Mouse (Mus musculus) lung, embryonic 14.5 days (tissue): Measurements from ENCODE around the gene Sowahb. TPM values are rescaled to one million over a fixed set of nuclear protein-coding genes. Genes with fewer than 3 reads are reported as not detected.

Experiments used
- ATAC-seq: fragments of 200-750 bp; cut with Nextera tagmentation; 2 replicates; pipeline ENCODE4 v1.8.0; 2017; ENCODE audit warnings: mild to moderate bottlenecking, moderate TSS enrichment, moderate library complexity; ENCODE audit not compliant: insufficient read depth
- DNase-seq: peaks from one replicate; pipeline ENCODE4 v3.0.0-alpha.2; 2015
- H3K27ac ChIP-seq: fragments of 300-500 bp; sonication (generic); 2 replicates; pipeline ENCODE4 v1.5.1; 2014; ENCODE audit warnings: low read depth, mild to moderate bottlenecking, moderate library complexity
- H3K27me3 ChIP-seq: fragments of 300-500 bp; sonication (generic); 2 replicates; pipeline ENCODE4 v1.6.1; 2014; ENCODE audit warnings: low read length, control low read depth; ENCODE audit not compliant: insufficient read depth
- H3K36me3 ChIP-seq: fragments of 300-500 bp; sonication (generic); 2 replicates; pipeline ENCODE4 v1.6.1; 2014; ENCODE audit warnings: control low read depth; ENCODE audit not compliant: insufficient read depth
- H3K4me1 ChIP-seq: fragments of 300-500 bp; sonication (generic); 2 replicates; pipeline ENCODE4 v1.6.1; 2014; ENCODE audit warnings: antibody characterized with exemption, control low read depth; ENCODE audit not compliant: insufficient read depth
- H3K4me2 ChIP-seq: fragments of 300-500 bp; sonication (generic); 2 replicates; pipeline ENCODE4 v1.6.1; 2014; ENCODE audit warnings: mild to moderate bottlenecking
- H3K4me3 ChIP-seq: fragments of 300-500 bp; sonication (generic); 2 replicates; pipeline ENCODE4 v1.5.1; 2014; ENCODE audit warnings: low read depth, low read length
- H3K9ac ChIP-seq: fragments of 300-500 bp; sonication (generic); 2 replicates; pipeline ENCODE4 v1.6.1; 2014
- H3K9me3 ChIP-seq: fragments of 300-500 bp; sonication (generic); 2 replicates; pipeline ENCODE4 v1.6.1; 2016; ENCODE audit warnings: low read depth, low read length, control low read depth
- CTCF ChIP-seq: IDR thresholded peaks from 2 replicates; pipeline ENCODE4 v1.5.1; 2016; ENCODE audit warnings: antibody characterized with exemption, low read depth
- WGBS: fragments of 180-500 bp; shearing (Covaris S2); extraction: QIAGEN DNeasy Blood & Tissue Kit; methylation state at CpG from one replicate; pipeline ENCODE4 v1.1.7; 2014; 5-methylcytosine and 5-hydroxymethylcytosine counted together
- polyA plus RNA-seq: library from polyadenylated mRNA; unstranded; fragments of >200 nt; fragmentation: Nextera tagmentation; extraction: Ambion mirVana; gene quantifications from 2 replicates; pipeline ENCODE4 v1.2.1, GENCODE M21; 2014

Gene Sowahb
- polyA plus RNA-seq, 1 experiment from 2014 or later, result 2.0 TPM

- Histone ChIP-seq H3K4me1 (no peaks in the 10 kb centered on the region), H3K27me3 (no peaks in the 10 kb centered on the region), H3K9ac (no peak overlapping the region), H3K36me3 (no peaks in the 10 kb centered on the region), H3K4me3 (no peak overlapping the region), H3K4me2 (no peak overlapping the region), H3K9me3 (no peaks in the 10 kb centered on the region), H3K27ac (no peak overlapping the region)
- ATAC-seq (peak; percentile 49; the same call in 1 of the 2 replicates), DNase-seq (peak; percentile 81)
- WGBS, result 36% methylated on average over 4 of the region's 4 CpGs
- TF ChIP-seq CTCF, result 0 out of 2 replicates have a peak, but pooled peaks have one; percentile 2
Measured at GRCm38 (mm10) chr5:93085015-93085598, 40.3 kb upstream of the Sowahb start.

- WGBS, result 79% methylated on average over 3 of the region's 3 CpGs
- Histone ChIP-seq H3K4me2 (no peak overlapping the region), H3K4me1 (no peaks in the 10 kb centered on the region), H3K27ac (no peak overlapping the region), H3K36me3 (no peaks in the 10 kb centered on the region), H3K4me3 (no peak overlapping the region), H3K27me3 (no peaks in the 10 kb centered on the region), H3K9me3 (no peaks in the 10 kb centered on the region), H3K9ac (no peak overlapping the region)
- ATAC-seq (no peak), DNase-seq (no peak)
- TF ChIP-seq CTCF, result no peak
Measured at GRCm38 (mm10) chr5:93079596-93079995, 34.8 kb upstream of the Sowahb start.

GRCm38 (mm10) chr5:93077661-93078323 is 33.0 kb upstream of the Sowahb start:
- H3K27ac ChIP-seq, result no peak overlapping the region
- no peaks in the 10 kb centered on the region for H3K9me3 ChIP-seq
- no peaks in the 10 kb centered on the region for H3K36me3 ChIP-seq
- DNase-seq (no peak), ATAC-seq (no peak)
- no peak for TF ChIP-seq CTCF
- no peak overlapping the region for H3K4me3 ChIP-seq
- WGBS, result 66% methylated on average over 7 of the region's 7 CpGs
- no peak overlapping the region for H3K4me2 ChIP-seq
- H3K9ac ChIP-seq, result no peak overlapping the region
- H3K27me3 ChIP-seq, result no peaks in the 10 kb centered on the region
- no peaks in the 10 kb centered on the region for H3K4me1 ChIP-seq

- no peak overlapping the region for H3K27ac ChIP-seq
Measured at GRCm38 (mm10) chr5:93060865-93061264, 16.0 kb upstream of the Sowahb start.

GRCm38 (mm10) chr5:93053606-93054397 is 9.0 kb upstream of the Sowahb start:
- 0 out of 2 replicates have a peak, but pooled peaks cover 11% of the 10 kb centered on the region for H3K27me3 ChIP-seq

More at GRCm38 (mm10) chr5:93060865-93061264, 16.0 kb upstream of the Sowahb start:
- H3K27me3 ChIP-seq, result no peaks in the 10 kb centered on the region
- H3K36me3 ChIP-seq, result no peaks in the 10 kb centered on the region
- no peak overlapping the region for H3K9ac ChIP-seq
- no peak for DNase-seq
- WGBS, result 83% methylated on average over 4 of the region's 4 CpGs
- no peak for TF ChIP-seq CTCF
- H3K4me2 ChIP-seq, result no peak overlapping the region
- no peak overlapping the region for H3K4me3 ChIP-seq
- ATAC-seq, result no peak
- no peaks in the 10 kb centered on the region for H3K9me3 ChIP-seq
- no peaks in the 10 kb centered on the region for H3K4me1 ChIP-seq

GRCm38 (mm10) chr5:93051951-93052350 is 7.1 kb upstream of the Sowahb start:
- Histone ChIP-seq H3K9ac (no peak overlapping the region), H3K4me2 (no peak overlapping the region), H3K27me3 (peaks cover 21% of the 10 kb centered on the region; the same call in 1 of the 2 replicates), H3K36me3 (no peaks in the 10 kb centered on the region), H3K4me1 (no peaks in the 10 kb centered on the region), H3K27ac (no peak overlapping the region), H3K4me3 (no peak overlapping the region), H3K9me3 (no peaks in the 10 kb centered on the region)
- TF ChIP-seq CTCF, result no peak
- ATAC-seq, result no peak
- WGBS, result 63% methylated on average over 9 of the region's 9 CpGs
- peak; percentile 37 for DNase-seq

More at GRCm38 (mm10) chr5:93053606-93054397, 9.0 kb upstream of the Sowahb start:
- TF ChIP-seq CTCF, result no peak
- no peak for DNase-seq
- WGBS, result 42% methylated on average over 8 of the region's 8 CpGs
- Histone ChIP-seq H3K27ac (no peak overlapping the region), H3K9ac (no peak overlapping the region), H3K9me3 (no peaks in the 10 kb centered on the region), H3K4me2 (no peak overlapping the region), H3K4me3 (no peak overlapping the region), H3K36me3 (no peaks in the 10 kb centered on the region), H3K4me1 (no peaks in the 10 kb centered on the region)
- ATAC-seq, result no peak

GRCm38 (mm10) chr5:93051041-93051440 is 6.2 kb upstream of the Sowahb start:
- peak; percentile 22; the same call in 1 of the 2 replicates for TF ChIP-seq CTCF
- Histone ChIP-seq H3K36me3 (no peaks in the 10 kb centered on the region), H3K4me1 (no peaks in the 10 kb centered on the region), H3K9ac (no peak overlapping the region), H3K9me3 (no peaks in the 10 kb centered on the region), H3K27ac (no peak overlapping the region), H3K4me2 (no peak overlapping the region), H3K4me3 (no peak overlapping the region), H3K27me3 (peaks cover 30% of the 10 kb centered on the region)
- WGBS, result 46% methylated on average over 5 of the region's 5 CpGs
- no peak for DNase-seq
- no peak for ATAC-seq
